Mouse (Mus musculus): ENCODE measurements around the gene Ptrh1.
A peak's percentile ranks its signal among the peaks of the same experiment; 100 is the strongest.

The Ptrh1 gene

GRCm38 (mm10) chr2:32795748-32796418 is 20.3 kb downstream of the Ptrh1 start:
- DNase-seq (ENCODE audit: low read depth, low spot score): peak; percentile 58

- DNase-seq (ENCODE audit: low read depth, low spot score): peak; percentile 79
Measured at GRCm38 (mm10) chr2:32798251-32798962, 22.8 kb downstream of the Ptrh1 start.

- no peak for DNase-seq (ENCODE audit: low read depth, low spot score)
Measured at GRCm38 (mm10) chr2:32808816-32809566, 33.4 kb downstream of the Ptrh1 start.

- DNase-seq (ENCODE audit: low read depth, low spot score): peak; percentile 90
Measured at GRCm38 (mm10) chr2:32811959-32812358, 36.4 kb downstream of the Ptrh1 start.

GRCm38 (mm10) chr2:32816497-32816896 is 40.9 kb downstream of the Ptrh1 start:
- no peak for DNase-seq (ENCODE audit: low read depth, low spot score)

GRCm38 (mm10) chr2:32816946-32817581 is 41.5 kb downstream of the Ptrh1 start:
- DNase-seq (ENCODE audit: low read depth, low spot score): peak; percentile 98

GRCm38 (mm10) chr2:32817589-32817988 is 42.0 kb downstream of the Ptrh1 start:
- no peak for DNase-seq (ENCODE audit: low read depth, low spot score)

GRCm38 (mm10) chr2:32818208-32818607 is 42.6 kb downstream of the Ptrh1 start:
- no peak for DNase-seq (ENCODE audit: low read depth, low spot score)

- DNase-seq (ENCODE audit: low read depth, low spot score): peak; percentile 77
Measured at GRCm38 (mm10) chr2:32821041-32821802, 45.6 kb downstream of the Ptrh1 start.

- peak; percentile 83 for DNase-seq (ENCODE audit: low read depth, low spot score)
Measured at GRCm38 (mm10) chr2:32822643-32823042, 47.1 kb downstream of the Ptrh1 start.

- DNase-seq (ENCODE audit: low read depth, low spot score): no peak
Measured at GRCm38 (mm10) chr2:32823153-32823552, 47.6 kb downstream of the Ptrh1 start.

GRCm38 (mm10) chr2:32823579-32824154 is 48.1 kb downstream of the Ptrh1 start:
- peak; percentile 46 for DNase-seq (ENCODE audit: low read depth, low spot score)

GRCm38 (mm10) chr2:32824181-32824580 is 48.6 kb downstream of the Ptrh1 start:
- DNase-seq (ENCODE audit: low read depth, low spot score): no peak

GRCm38 (mm10) chr2:32824778-32825177 is 49.2 kb downstream of the Ptrh1 start:
- no peak for DNase-seq (ENCODE audit: low read depth, low spot score)

GRCm38 (mm10) chr2:32825796-32826195 is 50.2 kb downstream of the Ptrh1 start:
- DNase-seq (ENCODE audit: low read depth, low spot score): no peak
